Mouse (Mus musculus) bone marrow, adult 2 months (tissue): ENCODE measurements around the gene Lmo7.

Experiments
- CTCF ChIP-seq: fragments of 200-500 bp; IDR thresholded peaks from 2 replicates; pipeline ENCODE4 v1.5.1; 2011; ENCODE audit warnings: low read length, control low read depth; ENCODE audit not compliant: control insufficient read depth, insufficient read depth
- POLR2A ChIP-seq: fragments of 200-500 bp; IDR thresholded peaks from 2 replicates; pipeline ENCODE4 v1.6.1; 2011; ENCODE audit warnings: low read depth, mild to moderate bottlenecking, control low read depth, low read length, borderline replicate concordance; ENCODE audit not compliant: control insufficient read depth

GRCm38 (mm10) chr14:101788475-101788874, 58.7 kb downstream of the Lmo7 start:
- no peak for TF ChIP-seq CTCF
- no peak for TF ChIP-seq POLR2A
